Mouse (Mus musculus): ENCODE measurements at regions not wholly inside any gene's neighbourhood (a gene's known extent, or its start where the extent isn't known, plus 50 kb on each side); places are given as distances from the start of the nearest gene placed in this dataset.

GRCm38 (mm10) chr2:78972288-78973117 is 104.6 kb downstream of the Ube2e3 start:
- DNase-seq, result no peak

GRCm38 (mm10) chr2:78973811-78974210 is 105.9 kb downstream of the Ube2e3 start:
- no peak for DNase-seq

- DNase-seq, result no peak
These were observed 106.9 kb downstream of the Ube2e3 start for GRCm38 (mm10) chr2:78974683-78975392.

- no peak for DNase-seq
These were observed 107.5 kb downstream of the Ube2e3 start for GRCm38 (mm10) chr2:78975393-78975774.

- DNase-seq, result no peak
These were observed 108.2 kb downstream of the Ube2e3 start for GRCm38 (mm10) chr2:78976084-78976483.

- DNase-seq, result no peak
These were observed 109.9 kb downstream of the Ube2e3 start for GRCm38 (mm10) chr2:78977632-78978397.

- no peak for DNase-seq
These were observed 112.1 kb downstream of the Ube2e3 start for GRCm38 (mm10) chr2:78980019-78980418.

GRCm38 (mm10) chr2:78980661-78981229 is 112.8 kb downstream of the Ube2e3 start:
- no peak for DNase-seq

- DNase-seq, result no peak
These were observed 115.4 kb downstream of the Ube2e3 start for GRCm38 (mm10) chr2:78983347-78983746.

- DNase-seq, result no peak
These were observed 116.1 kb downstream of the Ube2e3 start for GRCm38 (mm10) chr2:78983944-78984498.

GRCm38 (mm10) chr2:78986984-78987383 is 119.1 kb downstream of the Ube2e3 start:
- no peak for DNase-seq

GRCm38 (mm10) chr2:78987388-78987787 is 119.5 kb downstream of the Ube2e3 start:
- DNase-seq, result no peak

- DNase-seq, result no peak
These were observed 120.3 kb downstream of the Ube2e3 start for GRCm38 (mm10) chr2:78988224-78988623.

GRCm38 (mm10) chr2:78994800-78995555 is 127.1 kb downstream of the Ube2e3 start:
- DNase-seq, result no peak

- DNase-seq, result no peak
These were observed 130.7 kb downstream of the Ube2e3 start for GRCm38 (mm10) chr2:78998637-78999036.

- DNase-seq, result no peak
These were observed 131.5 kb downstream of the Ube2e3 start for GRCm38 (mm10) chr2:78999410-78999809.

GRCm38 (mm10) chr2:79004862-79005261 is 136.9 kb downstream of the Ube2e3 start:
- no peak for DNase-seq

- DNase-seq, result no peak
These were observed 140.7 kb downstream of the Ube2e3 start for GRCm38 (mm10) chr2:79008642-79009041.

- DNase-seq, result no peak
These were observed 141.9 kb downstream of the Ube2e3 start for GRCm38 (mm10) chr2:79009791-79010190.

GRCm38 (mm10) chr2:79010273-79010672 is 142.3 kb downstream of the Ube2e3 start:
- no peak for DNase-seq

- no peak for DNase-seq
These were observed 151.0 kb downstream of the Ube2e3 start for GRCm38 (mm10) chr2:79018732-79019423.

All from cerebellum, adult 11 months (tissue).